Mouse (Mus musculus): ENCODE results near the gene Vwa3b.
"Not testable (repeated sequence)": the region's sequence is repeated elsewhere in the genome, so short reads cannot be mapped to it uniquely, and the experiment has no call there.

Gene Vwa3b

DNA sequence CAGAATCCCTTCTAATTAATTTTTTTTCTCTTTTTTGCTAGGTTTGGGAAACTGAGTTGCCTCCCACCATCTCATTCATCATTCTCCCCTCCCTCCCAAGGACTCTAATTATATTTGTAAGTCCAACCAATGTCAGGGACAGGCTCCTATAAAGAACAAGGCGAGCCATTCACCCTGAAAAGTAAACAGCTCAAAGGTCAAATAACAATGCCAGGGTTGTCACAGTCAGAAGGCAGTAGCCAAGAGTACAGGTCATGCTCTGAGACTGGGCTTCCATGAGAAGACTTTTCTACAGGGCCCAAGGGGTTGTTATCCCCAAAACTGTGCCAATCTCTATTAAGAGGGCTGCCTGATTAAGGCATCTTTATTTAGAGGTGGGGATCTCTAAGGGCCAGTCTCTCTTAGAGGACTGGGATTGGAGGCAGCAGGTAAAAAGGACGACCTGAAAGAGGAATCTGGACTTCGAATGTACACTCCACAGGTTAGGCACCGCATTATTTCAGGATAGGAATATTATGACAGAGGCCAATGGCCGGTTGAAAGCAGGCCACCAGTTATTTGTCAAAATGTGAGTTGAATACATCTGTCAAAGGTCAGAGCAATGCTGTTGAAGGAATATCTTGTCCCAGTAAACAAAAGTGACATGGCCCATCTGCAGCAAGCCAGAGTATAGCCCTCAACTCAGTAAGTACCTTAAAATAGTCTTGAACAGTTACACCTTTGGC lies at the start of gene Vwa3b:
Gene Vwa3b (plus strand): TSS at position 635 of the 725 bp plus-strand sequence.
- no peak for DNase-seq

DNA sequence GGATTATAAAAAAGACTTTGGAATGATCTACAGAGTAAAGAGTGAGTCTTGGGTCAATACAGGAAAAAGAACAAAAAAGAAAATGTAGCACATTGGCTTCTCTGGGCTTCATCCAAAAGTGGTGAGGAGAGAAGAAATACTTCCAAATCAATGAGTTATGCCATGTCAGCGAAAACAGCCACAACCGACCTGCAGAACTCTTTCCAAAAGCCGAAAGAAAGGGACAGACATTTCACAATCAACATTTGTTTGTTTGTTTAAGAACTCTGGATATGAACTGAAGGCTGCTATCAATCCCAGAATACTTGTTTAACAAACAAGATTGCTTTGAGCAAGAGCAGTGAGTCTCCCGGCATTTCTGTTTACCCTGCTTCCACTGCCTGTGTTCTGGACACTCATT lies 49.6 kb upstream of the Vwa3b start:
- no peak for DNase-seq

DNA sequence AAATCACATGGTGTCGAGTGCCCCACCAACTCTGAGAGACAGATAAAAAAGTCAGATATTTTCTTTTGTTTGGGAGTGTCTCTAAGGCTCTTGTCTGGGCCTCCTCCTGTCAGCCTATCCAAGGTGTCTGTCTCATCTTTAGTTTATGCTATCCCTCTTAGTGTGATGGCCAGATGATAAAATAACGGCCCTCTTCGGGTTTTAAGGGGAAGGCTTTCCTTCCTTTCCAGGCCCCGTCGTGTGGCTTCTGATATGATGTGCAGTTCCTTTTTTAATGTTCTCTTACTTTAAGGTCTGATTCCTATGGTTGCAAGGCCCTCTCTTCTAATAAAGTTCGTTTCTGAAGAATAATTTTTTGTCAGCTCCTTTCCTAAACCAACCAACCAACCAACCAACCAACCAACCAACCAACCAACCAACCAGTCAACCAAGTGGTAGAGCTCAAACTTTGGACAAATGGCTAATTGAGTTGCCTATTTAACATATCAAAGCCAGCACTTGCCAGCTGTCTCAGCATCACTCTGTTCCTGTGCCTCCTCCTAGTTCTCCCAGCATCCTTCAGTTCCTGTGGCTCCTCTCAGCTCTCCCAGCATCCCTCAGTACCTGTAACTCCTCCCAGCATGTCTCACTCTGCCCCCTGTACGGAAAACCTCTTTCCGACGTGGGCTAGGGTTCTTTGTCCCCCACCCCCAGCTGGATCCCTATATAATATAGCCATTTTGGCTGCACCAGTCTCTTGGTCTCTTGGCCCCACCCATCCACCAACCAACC lies 44.0 kb upstream of the Vwa3b start:
- DNase-seq, result no peak

GRCm38 (mm10) chr1:36983754-36984153 lies 42.6 kb upstream of the Vwa3b start:
- no peak for DNase-seq

GRCm38 (mm10) chr1:36984406-36984805 lies 42.0 kb upstream of the Vwa3b start:
- no peak for DNase-seq

GRCm38 (mm10) chr1:36985896-36986295 lies 40.5 kb upstream of the Vwa3b start:
- DNase-seq, result no peak

DNA sequence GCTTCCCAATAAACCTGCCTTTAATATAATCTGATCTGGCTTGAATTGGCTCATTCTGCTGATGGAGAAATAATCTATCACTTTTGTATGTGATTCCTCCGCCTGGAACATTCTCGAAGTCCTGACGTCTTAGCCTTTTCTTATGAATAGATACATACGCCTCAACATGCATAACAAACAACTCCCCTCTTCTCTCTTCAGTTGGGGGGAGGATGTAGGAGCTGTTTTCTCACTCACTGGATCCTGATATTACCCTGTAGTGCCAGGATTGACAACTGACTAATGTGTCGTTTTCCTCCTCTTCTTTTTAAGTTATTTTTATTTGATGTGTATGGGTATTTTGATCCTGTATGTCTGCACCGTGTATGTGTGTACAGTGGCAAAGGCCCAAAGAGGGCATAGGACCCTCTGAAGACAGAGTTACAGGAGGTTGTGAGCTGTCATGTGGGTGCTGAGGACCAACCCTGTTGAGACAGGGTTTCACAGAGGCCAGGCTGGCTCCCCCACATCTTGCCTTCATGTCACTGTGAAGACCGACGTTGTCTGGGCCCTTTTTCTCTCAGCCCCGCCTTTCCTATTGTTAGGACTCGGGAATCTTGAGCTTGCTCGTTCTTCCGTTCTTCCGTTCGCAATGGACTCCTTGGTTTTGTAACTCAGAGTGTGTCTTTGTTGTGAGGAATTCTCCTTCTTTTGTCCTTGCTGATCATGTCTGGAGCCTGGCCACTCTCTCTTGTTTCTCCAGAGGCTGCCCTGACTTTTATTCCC lies 39.8 kb upstream of the Vwa3b start:
- DNase-seq, result no peak

DNA sequence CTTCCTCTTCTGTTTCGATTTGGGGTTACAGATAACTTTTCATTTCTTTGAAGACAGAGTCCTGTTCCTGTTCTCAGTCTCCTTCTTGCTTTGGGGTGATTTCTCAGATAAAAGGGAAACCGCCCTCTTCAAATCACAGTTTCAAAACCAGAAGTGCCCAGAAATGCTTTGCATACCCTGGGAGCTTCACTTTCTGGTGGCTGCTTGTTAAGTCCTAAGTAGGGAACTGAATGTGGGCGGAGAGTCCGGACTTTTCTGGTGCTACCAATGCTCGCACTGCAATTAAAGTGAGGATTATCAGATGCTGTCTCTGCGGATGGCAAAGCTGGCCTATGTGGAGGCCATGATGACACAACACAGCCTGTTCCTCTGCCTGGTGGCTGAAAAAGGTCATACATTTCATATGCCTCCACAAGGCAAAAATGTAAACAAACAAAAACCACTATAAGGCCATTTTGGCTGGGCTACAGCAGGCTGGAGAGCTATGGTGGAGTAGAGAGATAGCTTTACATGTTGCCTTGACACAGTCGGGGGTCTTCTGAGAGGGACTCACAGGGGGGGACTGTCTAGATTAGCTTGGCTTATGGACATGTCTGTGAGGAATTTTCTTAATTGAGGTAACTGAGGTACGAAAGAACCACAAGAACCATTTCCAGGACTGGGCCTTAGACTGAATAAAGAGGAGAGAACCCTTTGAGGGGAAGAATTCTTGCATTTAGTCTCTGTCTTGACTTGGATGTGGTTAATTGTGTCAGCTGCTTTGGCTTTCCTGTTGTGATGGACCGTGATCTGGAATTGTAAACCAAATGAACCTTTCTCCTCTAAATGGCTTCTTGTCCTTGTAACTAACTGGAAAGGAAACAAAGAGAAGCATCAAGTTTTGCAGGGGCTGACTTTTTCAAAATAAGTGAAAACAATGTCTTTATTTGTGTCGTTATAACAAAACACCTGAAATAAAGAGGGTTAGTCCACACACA lies 38.9 kb upstream of the Vwa3b start:
- DNase-seq, result peak; percentile 8

DNA sequence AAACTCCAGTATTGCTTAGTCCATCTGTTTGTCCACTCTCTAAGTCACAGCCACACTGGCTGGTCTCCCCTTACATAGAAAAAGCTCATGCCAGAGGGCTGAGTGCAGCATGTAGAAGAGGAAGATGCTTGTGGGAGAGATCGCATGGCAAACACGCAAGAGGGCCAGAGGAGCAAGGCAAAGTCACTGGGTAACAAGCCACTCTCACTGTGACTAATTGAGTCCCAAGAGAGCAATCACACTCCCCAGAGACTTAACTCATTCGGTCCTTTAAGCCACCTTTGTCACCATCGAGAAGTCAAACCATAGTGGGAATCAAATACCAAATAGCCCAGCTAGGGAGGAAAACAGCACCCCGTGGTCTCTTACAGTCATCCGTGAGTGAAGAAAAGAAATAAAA lies 38.2 kb upstream of the Vwa3b start:
- DNase-seq, result no peak

DNA sequence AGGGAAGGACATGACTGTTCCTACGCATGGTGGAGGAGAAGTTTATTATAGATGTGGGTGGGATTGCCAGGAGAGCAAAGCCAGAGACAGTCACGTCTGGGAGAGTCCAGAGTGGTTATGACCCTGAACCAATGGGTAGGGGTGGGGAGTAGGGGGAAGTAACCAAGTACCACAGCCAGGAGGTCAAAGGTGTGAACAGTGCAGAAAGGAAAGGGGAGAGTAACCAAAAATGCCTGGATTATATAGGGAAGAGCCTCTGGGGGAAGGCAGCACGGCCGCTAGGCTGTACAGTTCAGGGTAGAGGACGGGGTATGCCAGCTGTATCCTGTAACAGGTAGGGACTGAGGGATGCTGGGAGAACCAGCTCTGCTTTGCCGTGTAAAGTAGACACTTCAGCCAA lies 37.8 kb upstream of the Vwa3b start:
- DNase-seq, result no peak

DNA sequence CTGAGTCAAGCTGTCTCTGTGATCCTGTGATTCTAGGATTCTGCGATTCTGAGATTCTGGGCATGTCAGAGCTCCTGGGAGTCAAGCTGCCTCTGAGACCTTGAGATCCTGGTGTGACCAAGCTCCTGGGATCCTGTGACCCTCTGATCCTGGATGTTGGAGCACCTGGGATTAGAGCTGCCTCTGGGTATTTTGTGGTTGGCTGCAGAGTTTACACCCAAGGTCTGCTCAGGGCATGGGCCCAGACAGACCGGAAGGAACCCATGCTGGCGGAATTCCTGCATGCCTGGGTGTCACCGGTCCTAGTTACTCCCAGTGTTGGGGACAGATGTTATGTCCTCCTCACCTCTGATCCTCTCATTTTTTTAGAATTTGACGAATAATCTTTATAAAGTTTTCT lies 32.1 kb upstream of the Vwa3b start:
- no peak for DNase-seq

GRCm38 (mm10) chr1:36995760-36996159 lies 30.6 kb upstream of the Vwa3b start:
- no peak for DNase-seq

DNA sequence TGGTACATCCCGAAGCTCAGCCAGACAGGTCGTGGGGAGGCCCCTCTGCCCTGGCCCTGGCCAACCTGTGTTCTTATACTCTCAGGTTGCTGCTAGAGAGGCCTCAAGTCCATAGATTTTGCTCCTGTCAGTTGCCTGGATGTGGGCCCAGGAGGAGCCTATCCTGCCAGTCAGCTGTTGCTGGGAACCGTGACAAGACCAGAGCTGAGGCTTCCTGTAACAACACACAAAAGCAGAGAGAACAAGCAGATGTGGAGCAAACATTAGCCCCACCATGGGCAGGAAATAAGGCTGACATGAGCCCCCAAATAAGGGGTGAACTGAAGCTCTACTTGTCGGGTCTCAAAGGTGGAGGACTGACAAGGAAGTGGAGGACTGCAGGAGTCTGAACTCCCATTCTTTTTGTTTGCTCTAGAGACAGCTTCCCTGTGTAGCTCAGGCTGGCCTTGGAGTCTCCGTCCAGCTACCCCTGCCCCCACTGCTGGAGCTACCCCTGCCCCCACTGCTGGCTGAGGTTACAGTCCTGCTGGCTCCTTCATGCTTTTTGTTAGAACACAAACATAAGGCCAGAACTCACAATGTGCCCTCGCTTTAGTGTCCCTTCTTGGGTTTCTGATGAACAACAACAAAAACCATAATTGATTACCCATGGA lies 29.7 kb upstream of the Vwa3b start:
- DNase-seq, result no peak

DNA sequence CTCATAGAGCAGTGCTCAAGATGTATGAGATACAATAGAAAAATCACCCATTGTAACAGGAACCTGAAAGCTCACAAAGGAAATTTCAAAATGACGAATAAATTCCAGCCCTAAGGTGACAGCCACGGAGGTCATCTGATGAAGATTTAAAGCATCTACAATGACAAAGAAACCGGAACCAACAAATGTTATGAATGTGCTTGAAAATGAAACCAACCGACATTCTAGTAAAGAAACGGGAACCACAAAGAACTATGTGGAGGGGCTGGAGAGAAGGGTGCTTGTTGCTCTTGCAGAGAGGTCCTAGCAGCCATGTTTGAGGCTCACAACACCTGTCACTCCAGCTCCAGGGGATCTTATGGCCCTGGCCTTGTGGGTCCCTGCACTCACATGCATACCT lies 26.1 kb upstream of the Vwa3b start:
- no peak for DNase-seq

GRCm38 (mm10) chr1:37001636-37002315 lies 24.6 kb upstream of the Vwa3b start:
- DNase-seq, result no peak

DNA sequence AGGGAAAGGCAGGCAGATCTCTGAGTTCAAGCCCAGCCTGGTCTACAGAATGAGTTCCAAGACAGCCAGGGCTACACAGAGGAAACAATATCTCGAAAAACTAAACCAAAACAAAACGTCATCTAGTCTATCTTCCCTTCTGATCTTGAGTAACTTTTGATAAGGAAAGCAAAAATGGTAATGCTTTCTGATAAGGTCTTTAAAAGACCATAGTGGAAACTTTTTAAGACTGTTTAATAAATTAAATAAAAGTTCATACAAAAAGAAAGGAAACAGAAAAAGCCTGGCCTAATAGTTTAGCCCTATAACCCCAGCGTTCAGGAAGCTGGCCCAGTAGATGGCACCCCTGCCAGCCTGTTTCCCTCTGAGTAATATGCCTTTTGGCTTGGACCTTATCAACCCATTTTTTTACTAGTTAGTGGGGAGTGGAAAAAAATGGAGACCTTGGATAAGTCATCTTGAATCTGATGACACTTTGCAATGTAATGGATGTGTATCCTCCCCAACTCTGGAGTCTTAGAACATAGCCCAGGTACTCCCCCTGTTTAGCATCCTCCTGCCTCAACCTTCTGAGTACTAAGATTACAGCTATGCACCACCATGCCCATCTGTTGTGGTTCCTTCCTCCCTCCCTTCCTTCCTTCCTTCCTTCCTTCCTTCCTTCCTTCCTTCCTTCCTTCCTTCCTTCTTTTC lies 23.9 kb upstream of the Vwa3b start:
- DNase-seq, result no peak

GRCm38 (mm10) chr1:37004533-37004932 lies 21.9 kb upstream of the Vwa3b start:
- no peak for DNase-seq

GRCm38 (mm10) chr1:37005036-37005435 lies 21.4 kb upstream of the Vwa3b start:
- no peak for DNase-seq

DNA sequence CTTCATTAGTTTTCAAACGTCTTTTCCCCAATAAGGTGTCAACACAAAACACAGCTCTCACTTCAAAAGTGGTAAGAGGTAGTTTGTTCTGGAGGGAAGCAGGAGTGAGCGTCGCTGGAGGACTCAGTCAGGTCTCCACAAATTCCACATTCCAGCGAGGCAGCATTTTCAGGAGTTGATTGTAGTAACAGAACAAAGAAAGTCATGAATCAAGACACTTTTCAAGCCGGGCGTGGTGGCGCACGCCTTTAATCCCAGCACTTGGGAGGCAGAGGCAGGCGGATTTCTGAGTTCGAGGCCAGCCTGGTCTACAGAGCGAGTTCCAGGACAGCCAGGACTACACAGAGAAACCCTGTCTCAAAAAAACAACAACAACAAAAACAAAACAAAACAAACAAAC lies 19.9 kb upstream of the Vwa3b start:
- DNase-seq, result not testable (repeated sequence)

DNA sequence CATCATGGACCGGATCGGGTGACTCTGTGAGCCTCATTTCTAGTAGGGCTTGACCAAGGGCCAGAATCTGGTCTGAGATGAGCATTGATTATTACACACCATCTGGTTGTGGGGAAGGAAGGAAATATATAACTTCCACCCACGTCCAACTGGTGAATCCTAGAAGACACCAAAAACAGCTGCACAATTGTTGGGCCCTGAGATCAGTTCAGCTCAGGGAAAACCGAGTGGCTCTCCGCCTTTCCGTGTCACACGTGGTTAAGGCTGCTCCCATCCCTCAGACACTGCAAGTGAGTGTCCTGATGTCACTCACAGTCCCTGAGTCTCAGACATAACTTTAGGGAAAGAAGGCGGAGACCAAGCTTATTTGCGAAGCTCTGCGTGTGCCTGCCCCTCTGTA lies 16.5 kb upstream of the Vwa3b start:
- DNase-seq, result peak; percentile 12
